Mouse (Mus musculus): ENCODE data around the gene Chst11.

GRCm38 (mm10) chr10:83019497-83020270 lies 34.4 kb downstream of the Chst11 start:
- TF ChIP-seq CTCF (IDR thresholded peaks at IDR 0.05; ENCODE audit: low read depth, low read length) = no peak
- TF ChIP-seq POLR2A (IDR thresholded peaks at IDR 0.05; ENCODE audit: insufficient read depth, low read length) = no peak

All from ES-Bruce4 (cell line).